Mouse (Mus musculus) right cerebral cortex, adult 2 months (tissue): ENCODE data around the gene Spen.
A peak's percentile ranks its signal among the peaks of the same experiment; 100 is the strongest.

Experiments
- DNase-seq, 2 experiments: peaks; one replicate each; pipeline ENCODE4 v3.0.0; 2021 to 2022; ENCODE audit warnings: low spot score in 2 of 2

The Spen gene

DNA sequence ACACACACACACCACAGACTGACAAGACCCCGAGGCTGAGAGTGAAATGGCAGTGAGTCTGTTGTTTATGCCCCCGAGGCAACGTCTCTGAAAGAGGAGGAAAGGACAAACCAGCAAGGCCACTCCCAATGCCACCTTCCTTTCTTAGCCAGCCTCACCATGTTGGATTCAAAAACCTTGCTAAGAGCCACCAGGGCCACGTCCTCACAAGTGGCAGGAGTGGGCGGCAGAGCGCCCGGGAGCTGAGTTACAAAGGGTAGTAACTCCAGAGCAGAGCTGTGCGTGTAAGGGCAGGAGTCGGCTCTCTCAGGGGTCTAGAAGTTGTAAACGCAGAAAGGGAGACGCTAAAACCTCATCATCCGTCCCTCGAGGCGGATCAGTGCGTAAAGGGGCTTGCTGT, 7.4 kb downstream of the Spen start:
- DNase-seq: no peak

DNA sequence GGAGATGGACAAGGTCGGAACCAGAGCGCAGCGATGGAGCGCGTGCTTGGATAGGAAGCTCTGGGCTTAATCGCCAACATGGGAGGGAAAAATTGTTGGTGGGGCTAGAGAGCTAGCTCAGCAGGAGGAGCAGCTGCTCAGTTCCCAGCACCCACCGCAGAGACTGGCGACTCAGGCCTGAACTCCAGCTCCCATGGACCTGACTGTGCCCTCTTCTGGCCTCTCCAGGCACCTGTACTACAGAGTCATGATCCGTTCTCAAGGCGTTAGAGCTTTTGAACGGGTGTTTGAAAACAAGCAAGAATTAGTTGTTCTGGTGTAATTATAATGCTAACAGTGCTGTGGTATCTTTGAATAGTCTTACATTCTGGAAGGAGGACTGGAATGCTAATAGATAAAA, 9.5 kb downstream of the Spen start:
- DNase-seq: no peak

DNA sequence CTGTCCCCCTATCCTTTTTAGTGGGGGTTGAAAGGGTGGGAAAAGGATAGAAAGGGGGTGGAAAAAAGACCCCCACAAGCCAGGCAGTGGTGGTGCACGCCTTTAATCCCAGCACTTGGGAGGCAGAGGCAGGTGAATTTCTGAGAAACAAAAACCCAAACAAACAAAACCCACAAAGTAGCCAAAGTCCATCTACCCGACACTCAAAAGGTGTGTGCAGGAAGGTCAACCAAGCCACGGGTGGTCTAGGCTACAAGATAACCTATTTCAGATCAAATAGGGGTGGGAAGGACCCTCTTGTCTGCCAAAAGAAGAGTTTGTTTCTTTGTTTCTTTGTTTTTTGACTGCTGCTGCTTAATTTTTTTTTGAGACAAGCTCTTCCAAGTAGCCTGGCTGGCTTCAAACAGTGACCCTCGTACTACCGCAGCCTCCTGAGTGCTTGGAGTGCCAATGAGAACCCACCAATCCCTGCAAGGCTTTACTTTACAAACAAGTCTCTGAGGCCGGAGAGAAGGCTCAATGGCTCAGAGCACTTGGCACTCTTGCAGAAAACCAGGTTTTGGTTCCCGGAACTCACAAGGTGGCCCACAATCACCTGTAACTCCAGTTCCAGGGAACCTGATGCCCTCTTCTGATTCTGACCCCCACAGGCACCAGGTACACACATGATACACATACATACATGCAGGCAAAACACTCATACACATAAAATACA, 11.3 kb downstream of the Spen start:
- DNase-seq: no peak

DNA sequence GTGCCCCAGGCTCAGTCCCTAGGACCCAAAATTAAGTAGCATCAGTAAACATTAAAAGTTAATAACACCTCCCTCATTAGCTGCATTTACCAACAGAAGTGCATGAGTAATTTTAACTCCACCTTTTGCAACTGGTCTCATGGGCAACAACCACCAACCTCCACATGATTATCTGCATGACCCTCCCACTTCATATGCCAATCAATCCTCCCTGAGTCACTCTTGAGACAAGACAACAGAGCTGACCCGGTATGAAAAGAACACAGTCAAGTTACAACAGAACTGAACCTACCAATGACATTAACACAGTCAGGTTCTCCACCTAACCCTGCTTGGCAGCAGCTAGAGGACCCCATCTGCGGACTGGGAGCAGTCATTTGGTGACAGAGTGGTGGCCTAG, 12.5 kb downstream of the Spen start:
- no peak for DNase-seq

DNA sequence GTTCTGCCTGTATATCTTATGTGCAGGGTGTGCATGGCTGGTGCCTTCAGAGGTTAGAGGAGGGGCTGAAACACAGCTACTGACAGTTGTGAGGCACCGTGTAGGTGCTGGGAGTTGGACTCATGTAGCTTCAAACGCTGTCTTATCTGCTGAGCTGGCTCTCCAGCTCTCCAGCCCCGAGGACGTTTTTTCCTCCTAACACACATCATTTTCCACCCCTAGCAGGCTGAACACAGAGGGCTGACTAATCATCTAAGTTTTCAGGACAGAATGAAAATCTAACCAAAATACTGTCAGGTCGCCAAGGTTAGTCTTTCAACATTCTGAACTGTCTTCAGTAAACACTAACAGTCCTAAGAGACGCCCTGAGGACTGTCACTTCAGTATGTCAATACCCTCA, 13.7 kb downstream of the Spen start:
- DNase-seq: no peak

DNA sequence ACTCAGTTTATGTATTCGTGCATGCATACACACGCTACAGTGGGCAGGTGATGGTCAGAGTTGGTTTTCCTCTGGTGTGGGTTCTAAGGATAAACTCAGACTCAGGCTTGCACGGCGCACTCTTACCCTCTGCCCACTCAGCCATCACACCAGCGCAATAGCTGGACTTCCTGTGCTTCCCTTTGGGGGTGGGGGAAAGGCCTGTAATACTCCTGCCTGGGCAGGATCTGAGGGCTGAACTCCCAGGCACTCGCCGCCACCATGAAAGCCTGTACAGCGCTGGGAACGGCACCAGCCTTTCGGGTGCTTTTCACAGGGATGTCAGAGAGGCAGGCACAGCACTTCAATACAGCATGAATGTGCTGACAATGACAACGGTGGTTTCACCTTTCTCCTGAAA, 15.3 kb downstream of the Spen start:
- DNase-seq: no peak

DNA sequence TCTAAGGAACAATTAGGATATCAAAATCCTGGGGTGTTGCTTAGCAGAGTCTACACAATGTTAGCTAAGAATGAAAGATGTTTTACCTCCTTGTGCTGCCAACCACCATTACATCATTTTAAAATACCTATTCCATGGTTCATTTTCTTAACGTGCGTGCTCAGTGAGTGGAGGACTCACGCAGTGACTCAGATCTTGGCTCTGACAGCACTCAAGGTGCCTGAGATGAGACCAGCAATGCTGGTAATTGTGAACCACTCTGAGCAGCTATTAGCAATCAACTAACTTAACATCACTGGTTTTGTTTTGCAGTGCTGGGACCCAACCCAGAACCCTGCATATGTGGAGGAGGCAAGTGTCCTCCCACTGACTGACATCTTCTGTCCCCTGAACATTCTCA, 20.0 kb downstream of the Spen start:
- no peak for DNase-seq

DNA sequence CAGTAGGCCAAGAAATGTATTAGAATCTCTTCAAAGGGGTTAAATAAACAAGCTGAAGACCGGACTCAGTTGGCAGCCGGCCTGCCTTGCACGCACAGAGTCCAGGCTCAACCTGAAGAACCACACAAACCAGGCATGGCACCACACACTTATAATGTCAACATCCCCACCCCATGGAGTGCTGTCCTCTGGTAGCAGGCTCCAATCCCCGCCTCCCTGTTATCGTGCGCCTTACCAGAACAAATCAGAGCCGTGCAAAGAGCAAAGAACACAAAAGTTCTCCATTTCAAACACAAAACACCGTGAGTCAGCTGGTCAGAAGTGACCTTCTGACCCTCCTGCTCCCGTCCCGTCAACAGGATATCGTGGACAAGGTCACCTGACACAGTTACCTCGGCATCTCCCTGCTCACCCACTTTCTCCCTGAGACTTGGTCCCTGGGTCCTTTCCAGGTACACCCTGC, 24.2 kb downstream of the Spen start:
- no peak for DNase-seq

DNA sequence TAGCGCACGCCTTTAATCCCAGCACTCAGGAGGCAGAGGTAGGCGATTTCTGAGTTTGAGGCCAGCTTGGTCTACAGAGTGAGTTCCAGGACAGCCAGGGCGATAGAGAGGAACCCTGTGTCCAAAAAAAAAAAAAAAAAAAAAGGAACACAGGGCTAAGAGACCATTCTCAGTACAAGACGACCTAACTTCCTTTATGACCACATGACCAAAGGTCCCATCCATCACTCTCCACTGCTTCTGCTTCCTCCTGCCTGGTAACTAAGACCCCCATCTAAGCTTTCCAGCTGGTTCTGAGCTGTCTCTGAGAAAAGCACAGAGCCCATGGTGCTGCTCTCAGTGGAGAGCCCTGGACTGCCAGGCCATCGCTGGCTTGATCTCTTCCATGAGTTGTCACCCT, 26.3 kb downstream of the Spen start:
- DNase-seq: no peak

DNA sequence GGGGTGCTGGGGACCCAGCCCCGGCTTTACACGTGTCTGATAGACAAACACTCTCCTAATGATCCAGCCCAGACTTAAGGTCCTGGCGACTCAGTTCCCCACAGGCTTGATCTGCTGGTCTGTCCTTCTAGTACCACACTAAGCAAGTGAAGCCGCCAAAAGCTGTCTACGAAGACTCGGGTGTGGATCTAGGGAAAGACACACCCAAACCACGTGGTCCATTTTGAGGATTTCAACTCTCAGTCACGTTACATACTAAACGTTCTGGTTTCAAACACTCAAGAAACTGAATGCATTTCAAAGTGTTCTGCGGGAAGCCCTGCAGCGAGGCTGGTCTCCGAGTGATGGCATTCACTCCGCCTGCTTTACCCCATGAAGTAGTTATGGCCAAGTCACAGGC, 27.9 kb downstream of the Spen start:
- no peak for DNase-seq

DNA sequence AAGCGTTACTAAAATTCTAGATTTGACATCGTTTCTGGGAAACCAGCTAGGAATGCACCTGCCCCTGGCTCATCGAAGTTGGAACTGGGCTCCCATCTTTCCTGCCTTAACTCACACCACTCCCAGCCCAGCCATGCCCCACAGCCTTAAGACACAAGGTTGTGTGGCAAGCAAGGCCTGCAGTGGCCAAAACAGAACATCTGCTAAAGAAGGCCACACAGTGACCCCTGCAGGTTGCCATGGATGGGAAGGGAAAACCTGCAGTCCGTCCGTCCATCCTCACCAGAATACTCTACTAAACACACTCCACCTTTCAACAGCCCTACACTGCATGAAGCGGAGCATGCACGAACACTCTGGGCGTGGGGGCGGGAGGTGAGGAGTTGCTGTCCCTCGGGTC, 31.5 kb downstream of the Spen start:
- DNase-seq: no peak

DNA sequence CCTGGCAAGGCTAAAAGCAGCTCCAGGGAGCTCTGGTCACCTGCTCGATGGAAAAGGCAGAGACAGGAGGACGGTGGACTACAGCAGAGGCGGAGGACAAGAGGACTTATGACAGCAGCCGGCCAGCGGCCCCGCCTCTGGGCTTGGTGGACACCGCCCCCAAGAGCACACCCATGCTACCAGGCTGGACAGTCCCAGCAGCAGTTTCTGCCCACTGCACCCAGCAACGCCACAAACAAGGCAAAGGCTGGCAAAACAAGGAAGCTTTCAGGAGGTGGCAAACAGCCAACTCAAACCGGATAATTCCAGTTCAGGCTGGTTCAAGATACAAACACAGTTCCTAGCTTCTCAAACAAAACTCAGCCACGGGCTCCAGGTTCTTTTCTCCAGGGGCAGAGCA, 32.0 kb downstream of the Spen start:
- peak; percentile 66 to 70 for DNase-seq

DNA sequence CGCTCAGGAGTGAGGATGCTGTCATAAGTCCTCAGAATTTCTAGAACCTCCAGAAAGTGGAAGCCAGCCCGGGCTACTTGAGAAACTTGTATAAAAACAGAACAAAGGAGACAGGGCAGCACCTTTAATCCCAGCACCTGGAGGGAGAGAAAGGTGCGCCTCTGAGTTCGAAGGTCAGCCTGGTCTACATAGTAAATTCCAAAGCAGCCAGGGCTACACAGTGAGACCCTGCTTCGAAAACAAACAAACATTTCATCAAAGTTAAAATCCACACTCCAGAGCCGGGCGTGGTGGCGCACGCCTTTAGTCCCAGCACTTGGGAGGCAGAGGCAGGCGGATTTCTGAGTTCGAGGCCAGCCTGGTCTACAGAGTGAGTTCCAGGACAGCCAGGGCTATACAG, 32.6 kb downstream of the Spen start:
- no peak for DNase-seq

DNA sequence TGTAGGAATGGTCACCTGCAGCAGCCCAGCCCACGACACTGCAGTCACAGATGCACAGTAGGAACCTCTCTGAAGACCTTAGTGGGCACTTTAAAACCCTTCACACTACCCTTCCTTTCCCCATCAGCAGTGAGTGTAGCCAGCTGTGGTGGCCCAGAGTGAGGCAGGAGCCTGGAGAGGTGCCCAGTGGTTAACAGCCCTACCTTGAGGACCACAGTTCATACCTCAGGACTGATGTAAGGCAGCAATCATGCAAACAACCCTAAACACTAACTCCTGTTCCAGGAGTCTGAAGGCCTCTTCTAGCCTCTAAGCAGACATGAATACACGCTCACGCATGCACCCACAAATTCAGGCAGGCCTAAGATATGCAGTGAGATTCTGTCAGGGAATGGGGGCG, 33.9 kb downstream of the Spen start:
- DNase-seq: no peak

DNA sequence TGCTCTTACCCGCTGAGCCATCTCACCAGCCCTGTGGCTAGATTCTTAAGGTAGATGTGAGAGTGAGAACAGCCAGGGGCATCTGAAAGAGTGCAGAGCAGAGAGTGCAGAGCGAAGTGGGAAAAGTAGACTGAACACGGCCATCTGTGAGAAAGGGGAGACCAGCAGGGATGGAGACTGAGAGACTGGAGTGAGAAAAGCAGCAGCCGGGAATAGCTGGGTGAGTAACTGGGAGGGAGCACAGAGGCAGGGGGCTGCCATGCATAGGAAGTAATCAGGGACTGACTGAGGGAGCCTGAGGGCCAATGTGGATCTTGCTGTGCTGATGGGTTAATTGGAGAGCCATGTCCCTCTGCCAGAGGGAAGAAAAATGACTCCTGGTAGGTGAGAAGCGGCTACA, 35.7 kb downstream of the Spen start:
- no peak for DNase-seq

DNA sequence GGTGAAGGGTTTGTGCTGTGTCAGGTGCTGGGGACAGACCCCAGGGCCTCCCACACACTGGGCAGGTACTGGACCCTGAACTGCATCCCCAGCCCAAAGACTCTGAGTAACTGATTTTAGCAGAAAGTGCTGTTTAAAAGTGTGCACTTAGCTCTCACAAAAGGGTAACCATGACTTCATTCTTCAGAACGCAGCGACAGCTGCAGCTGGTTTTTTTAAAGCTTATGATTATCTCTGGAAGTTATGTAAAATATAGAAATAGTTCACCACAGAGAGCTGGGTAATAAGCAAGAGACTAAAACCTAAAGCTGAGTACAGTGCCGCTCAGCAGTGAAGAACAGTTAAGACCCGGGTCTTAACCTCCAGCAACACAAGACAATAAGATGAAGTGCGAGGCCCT, 37.3 kb downstream of the Spen start:
- peak; percentile 37 to 63 for DNase-seq

DNA sequence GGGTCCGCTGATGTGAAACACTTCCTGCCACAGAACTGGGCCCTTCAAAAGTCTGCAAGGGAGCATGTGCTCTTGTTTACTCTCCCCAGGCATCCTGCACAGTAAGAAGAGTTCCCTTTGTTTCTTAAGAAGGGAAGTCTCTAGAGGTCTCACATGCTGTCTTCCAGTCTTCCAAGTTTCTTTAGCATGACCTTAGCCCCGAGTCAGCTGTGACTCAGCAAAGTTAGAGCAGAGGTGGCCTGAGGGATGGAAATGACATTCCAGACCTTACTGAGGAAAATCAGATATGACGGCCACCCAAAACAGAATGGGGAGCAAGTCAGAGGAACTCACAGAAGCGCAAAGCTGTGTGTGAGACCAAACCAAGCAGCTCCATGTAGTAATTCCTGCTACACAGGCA, 37.8 kb downstream of the Spen start:
- DNase-seq: no peak

DNA sequence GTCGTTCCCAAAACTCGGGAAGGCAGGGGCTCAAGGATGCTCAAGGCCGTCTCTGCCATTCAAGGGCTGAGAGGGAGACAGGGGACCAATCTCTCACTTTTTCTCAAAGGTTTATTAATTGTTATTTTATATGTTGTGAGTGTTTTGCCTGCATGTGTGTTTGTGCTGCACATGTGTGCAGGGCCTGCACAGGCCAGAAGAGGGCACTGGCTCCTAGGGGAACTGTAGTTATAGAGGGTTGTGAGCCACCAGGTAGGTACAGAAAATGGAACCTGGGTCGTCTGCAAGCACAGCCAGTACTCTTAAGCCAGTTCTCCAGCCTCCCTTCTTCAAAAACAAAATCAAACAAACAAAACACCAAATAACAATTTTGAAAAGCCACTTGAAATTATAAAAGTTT, 49.7 kb downstream of the Spen start:
- no peak for DNase-seq

DNA sequence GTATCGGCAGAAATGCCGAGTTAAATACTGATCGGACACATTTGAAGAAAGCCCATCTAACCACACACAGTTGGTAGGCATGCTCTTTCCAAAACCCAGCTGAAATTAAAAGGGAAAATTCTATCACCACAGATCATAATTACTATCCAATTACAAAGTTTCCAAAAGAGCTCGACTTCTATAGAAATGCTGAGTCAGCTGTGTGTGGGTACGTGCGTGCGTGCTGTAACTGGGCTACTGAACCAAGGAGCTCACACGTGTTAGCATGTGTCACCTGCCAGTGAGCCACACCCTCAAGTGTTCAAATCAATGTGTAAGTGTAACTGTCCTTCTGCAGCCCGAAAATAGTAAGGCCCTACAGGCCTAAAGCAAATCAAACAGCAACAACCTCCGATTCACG, 50.8 kb downstream of the Spen start:
- no peak for DNase-seq

DNA sequence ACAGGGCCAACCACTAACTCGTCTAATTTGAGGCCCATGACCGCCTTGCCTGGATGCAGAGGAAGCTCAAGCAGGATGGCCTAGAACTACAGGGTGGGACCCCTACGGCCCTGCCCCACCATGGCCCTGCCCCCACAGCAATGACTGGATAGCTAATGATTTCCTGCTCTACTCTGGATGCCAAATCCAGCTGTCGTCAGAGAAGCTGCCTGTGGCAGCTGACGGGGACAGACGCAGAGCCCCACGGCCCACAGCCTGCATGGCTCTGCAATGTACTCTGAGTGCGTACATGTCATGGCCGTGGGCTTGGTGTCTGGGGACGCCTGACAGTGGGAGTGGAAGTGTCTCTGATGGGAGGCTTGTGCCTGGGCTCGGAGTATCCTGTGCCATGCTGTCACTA, 54.3 kb downstream of the Spen start:
- no peak for DNase-seq

DNA sequence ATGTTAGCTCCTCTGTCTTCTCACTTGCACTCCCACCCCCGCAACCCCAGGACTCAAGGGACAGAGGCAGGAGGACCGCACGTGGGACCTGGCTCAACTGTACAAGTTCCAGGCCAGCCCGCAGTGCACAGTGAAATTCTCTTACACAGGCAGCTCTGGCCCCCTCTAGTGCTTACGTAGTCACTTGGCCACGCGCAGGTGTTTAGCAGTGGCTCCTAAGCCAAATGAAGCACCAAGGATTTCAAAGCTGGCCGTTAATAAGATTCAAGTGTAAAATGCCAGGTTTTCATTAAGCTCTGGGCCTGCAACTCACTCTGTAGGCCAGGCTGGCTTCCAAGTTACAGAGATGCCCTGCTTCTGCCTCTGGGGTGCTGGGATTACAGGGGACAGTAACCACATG, 59.0 kb downstream of the Spen start:
- DNase-seq: no peak

DNA sequence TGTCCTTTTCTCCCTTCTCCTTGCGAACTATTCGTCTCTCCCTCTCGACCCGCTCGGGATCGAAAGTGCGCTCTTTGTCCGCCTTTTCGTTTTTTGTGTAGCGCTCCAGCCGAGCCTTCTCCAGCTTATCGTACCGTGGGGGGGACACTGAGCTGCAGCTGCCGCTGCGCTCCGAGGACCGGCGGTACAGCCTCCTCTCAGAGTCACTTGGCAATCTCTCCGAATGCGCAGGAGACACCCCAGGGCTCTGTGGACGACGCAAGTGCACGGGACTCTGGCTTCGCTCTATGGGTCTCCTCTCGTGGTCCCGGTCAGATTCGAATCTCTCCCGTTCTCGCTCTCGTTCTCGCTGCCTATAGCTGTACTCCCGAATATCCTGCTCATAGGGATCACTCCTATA, 59.6 kb downstream of the Spen start:
- no peak for DNase-seq

DNA sequence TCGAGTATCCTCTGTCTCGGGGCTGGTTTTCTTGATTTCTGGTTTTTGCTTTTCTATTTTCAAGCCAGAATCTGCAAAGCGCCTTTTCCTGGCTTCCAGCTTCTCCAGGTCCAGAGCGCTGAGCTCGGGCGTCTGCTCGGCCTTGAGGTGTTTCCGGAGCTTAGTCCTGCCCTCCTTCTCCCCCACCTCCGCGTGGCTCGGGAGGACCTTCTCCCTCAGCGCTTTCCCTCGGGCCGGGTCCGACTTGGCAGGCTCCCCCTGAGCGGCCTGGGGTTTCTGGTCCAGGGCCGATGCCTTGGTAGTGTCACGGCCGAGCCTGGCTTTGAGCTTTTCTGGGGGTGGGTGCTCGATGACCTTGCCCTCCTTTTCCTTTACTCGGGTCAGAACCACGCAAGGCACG, 60.2 kb downstream of the Spen start:
- no peak for DNase-seq

DNA sequence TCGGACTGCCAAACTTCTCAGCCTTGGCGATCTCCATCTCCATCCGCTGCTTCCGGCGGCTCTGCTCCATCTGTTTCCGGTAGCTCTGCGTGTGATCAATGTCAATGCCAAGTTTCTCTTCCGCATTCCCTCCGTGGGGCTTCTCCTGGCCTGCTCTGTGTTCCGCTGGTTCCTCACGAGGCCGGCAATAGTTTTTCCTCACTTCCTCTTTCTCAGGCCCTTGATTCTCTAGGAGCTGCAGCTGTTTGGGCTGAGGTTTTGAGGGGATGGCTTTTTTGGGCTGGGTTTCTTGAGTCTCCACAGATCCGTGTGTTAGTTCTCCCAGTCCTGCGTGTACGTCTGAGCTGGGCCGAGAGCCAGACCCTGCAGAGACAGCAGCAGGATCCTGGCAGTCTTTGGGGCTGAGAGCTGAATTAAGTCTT, 60.7 kb downstream of the Spen start:
- DNase-seq: peak; percentile 55 to 74
